Mouse (Mus musculus) inflammation-experienced regulatory T-cells (primary cell): ENCODE measurements around the gene Sncg. TPM values are rescaled to one million over a fixed set of nuclear protein-coding genes. Genes with fewer than 3 reads are reported as not detected.

Source experiments
- polyA plus RNA-seq, 2 experiments: library from polyadenylated mRNA; unstranded; fragments of 100-300 nt; shearing (Covaris generic); gene quantifications; one replicate each; pipeline ENCODE4 v1.2.1; 2017

Gene Sncg
- 1 to 10 TPM in 1 of 2 experiments, under 1 TPM in 1; 0.19 to 2.9 TPM for polyA plus RNA-seq

GRCm38 (mm10) chr14:34374577-34374976 is at the start of gene Sncg:
Sncg (minus strand) TSS chr14:34374789.

DNA sequence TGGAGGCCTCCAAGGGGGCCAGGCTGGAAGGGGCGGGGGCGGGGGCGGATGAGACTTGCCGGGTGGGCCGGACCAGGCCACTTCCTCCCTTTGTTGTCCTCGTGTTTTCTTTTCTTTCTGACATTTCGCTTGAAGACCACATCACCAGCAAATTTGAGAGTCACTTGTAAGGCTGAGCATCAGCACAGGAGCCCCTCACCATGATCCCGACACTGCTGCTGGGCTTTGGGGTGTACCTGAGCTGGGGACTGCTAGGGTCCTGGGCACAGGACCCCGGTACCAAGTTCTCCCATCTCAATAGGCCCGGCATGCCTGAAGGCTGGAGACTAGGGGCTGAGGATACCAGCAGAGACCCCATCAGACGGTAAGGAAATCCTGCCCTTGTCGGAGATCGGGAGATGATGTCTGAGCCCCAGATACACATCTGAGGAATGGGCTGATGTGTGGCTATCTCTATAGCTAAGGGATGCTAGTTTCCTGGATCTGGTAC is 871 bp upstream of the Sncg start, which contains the start of gene Mmrn2:
Mmrn2 (plus strand) TSS at position 51 of the 490 bp plus-strand sequence.

DNA sequence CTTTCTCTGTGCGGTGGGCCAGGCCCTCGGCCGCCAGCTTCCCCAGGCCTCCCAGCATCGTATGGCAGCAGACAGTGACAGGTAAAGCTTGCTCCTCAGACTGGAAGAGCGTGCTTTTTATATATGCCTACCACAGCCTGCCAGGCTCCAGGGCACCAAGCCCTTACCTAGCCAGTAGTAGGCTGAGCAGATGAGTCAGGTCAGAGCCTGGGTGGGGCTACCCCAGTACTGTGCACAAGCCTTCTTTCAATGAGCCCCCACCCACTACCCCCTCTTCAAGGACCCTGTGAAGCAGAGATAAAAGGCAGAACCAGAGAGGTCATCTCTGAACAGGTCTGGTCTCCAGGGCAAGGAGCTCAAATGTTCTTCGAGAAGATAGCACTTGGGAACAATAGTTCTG is 19.3 kb downstream of the Sncg start, which contains the start of gene Fam25c:
Fam25c (minus strand) TSS at position 133 of the 400 bp plus-strand sequence.

Other genes with a start within 250 kb of the Sncg start
- not detected for gene Npy4r, start 222.3 kb downstream of the Sncg start, polyA plus RNA-seq
- under 1 TPM; 0.16 to 0.65 TPM for gene Gprin2, start 173.1 kb downstream of the Sncg start, polyA plus RNA-seq
- gene Syt15, start 155.2 kb downstream of the Sncg start, polyA plus RNA-seq = 1 to 10 TPM in 1 of 2 experiments, under 1 TPM in 1; 0.06 to 2.8 TPM
- 10 to 100 TPM; 18.5 to 19.2 TPM for gene Shld2, start 64.3 kb downstream of the Sncg start, polyA plus RNA-seq
- gene Glud1, start 64.1 kb downstream of the Sncg start, polyA plus RNA-seq = 100 to 1,000 TPM; 122 to 130 TPM
- gene Fam25c, start 19.4 kb downstream of the Sncg start, polyA plus RNA-seq = not detected
- under 1 TPM; 0.20 to 0.81 TPM for gene Mmrn2, start 676 bp upstream of the Sncg start, polyA plus RNA-seq
- 1 to 10 TPM; 1.7 to 8.0 TPM for gene Bmpr1a, start 128.6 kb upstream of the Sncg start, polyA plus RNA-seq
- gene 9230112D13Rik, start 148.0 kb upstream of the Sncg start, polyA plus RNA-seq = 1 to 10 TPM in 1 of 2 experiments, not detected in 1; 1.4 TPM
- gene Ldb3, start 213.9 kb upstream of the Sncg start, polyA plus RNA-seq = 1 to 10 TPM in 1 of 2 experiments, under 1 TPM in 1; 0.42 to 1.2 TPM
- 1 to 10 TPM in 1 of 2 experiments, not detected in 1; 2.0 TPM for gene Opn4, start 225.4 kb upstream of the Sncg start, polyA plus RNA-seq